Mouse (Mus musculus) midbrain, embryonic 12.5 days (tissue): ENCODE results near the gene Gpr84. TPM values are rescaled to one million over a fixed set of nuclear protein-coding genes. Genes with fewer than 3 reads are reported as not detected.

Source experiments
- ATAC-seq: fragments of 200-750 bp; cut with Nextera tagmentation; 2 replicates; pipeline ENCODE4 v1.8.0; 2017; ENCODE audit warnings: low read depth, moderate TSS enrichment, moderate library complexity; ENCODE audit not compliant: low FRiP score
- H3K27ac ChIP-seq: fragments of 300-500 bp; sonication (generic); replicated peaks from 2 replicates; pipeline ENCODE4 v1.5.1; 2016; ENCODE audit warnings: mild to moderate bottlenecking
- H3K27me3 ChIP-seq: fragments of 300-500 bp; sonication (generic); 2 replicates; pipeline ENCODE4 v1.6.1; 2016; ENCODE audit warnings: mild to moderate bottlenecking
- H3K36me3 ChIP-seq: fragments of 300-500 bp; sonication (generic); 2 replicates; pipeline ENCODE4 v1.6.1; 2016
- H3K4me1 ChIP-seq: fragments of 300-500 bp; sonication (generic); 2 replicates; pipeline ENCODE4 v1.6.1; 2016
- H3K4me2 ChIP-seq: fragments of 300-500 bp; sonication (generic); replicated peaks from 2 replicates; pipeline ENCODE4 v1.6.1; 2016; ENCODE audit warnings: mild to moderate bottlenecking, moderate library complexity
- H3K4me3 ChIP-seq: fragments of 300-500 bp; sonication (generic); 2 replicates; pipeline ENCODE4 v1.5.1; 2016; ENCODE audit warnings: mild to moderate bottlenecking
- H3K9ac ChIP-seq: fragments of 300-500 bp; sonication (generic); replicated peaks from 2 replicates; pipeline ENCODE4 v1.6.1; 2016; ENCODE audit warnings: mild to moderate bottlenecking, moderate library complexity
- H3K9me3 ChIP-seq: fragments of 300-500 bp; sonication (generic); 2 replicates; pipeline ENCODE4 v1.6.1; 2016; ENCODE audit warnings: mild to moderate bottlenecking
- WGBS: fragments of 180-500 bp; shearing (Covaris S2); methylation state at CpG from one replicate; pipeline ENCODE4 v1.1.7; 2016; 5-methylcytosine and 5-hydroxymethylcytosine counted together
- polyA plus RNA-seq: library from polyadenylated mRNA; unstranded; fragments of >200 nt; fragmentation: Nextera tagmentation; extraction: Ambion mirVana; gene quantifications from 2 replicates; pipeline ENCODE4 v1.2.1, GENCODE M21; 2016

The Gpr84 gene
- polyA plus RNA-seq, 1 experiment from 2014 or later: 0.10 TPM

DNA sequence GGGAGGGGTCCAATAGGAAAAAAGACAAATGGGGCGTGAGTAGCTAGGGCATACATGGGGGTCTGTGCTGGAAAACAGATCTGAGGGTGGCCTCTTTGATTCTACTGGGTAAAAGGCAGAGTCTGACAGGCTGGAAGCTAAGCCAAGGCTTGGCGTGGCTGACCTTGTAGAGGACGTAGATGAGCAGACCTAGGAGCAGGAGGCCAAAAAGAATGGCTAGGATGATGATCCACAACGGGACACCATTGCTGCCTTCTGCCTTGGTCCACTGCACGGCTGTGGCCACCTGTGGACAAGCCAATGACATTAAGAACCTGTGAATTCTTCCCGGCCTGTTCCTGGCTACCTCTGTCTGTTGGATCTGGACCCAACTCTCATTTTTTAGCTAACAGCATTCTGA, 35.4 kb upstream of the Gpr84 start:
- no peaks in the 10 kb centered on the region for H3K9me3 ChIP-seq
- ATAC-seq: no peak
- peaks cover 3% of the 10 kb centered on the region; the same call in 1 of the 2 replicates for H3K4me1 ChIP-seq
- WGBS: 88% methylated on average over 6 of the region's 6 CpGs
- H3K27me3 ChIP-seq: peaks cover 11% of the 10 kb centered on the region
- no peak overlapping the region for H3K27ac ChIP-seq
- no peak overlapping the region for H3K9ac ChIP-seq
- peaks cover 28% of the 10 kb centered on the region for H3K36me3 ChIP-seq
- H3K4me2 ChIP-seq: no peak overlapping the region
- H3K4me3 ChIP-seq: no peak overlapping the region

- ATAC-seq: no peak
- no peak overlapping the region for H3K27ac ChIP-seq
- no peaks in the 10 kb centered on the region for H3K9me3 ChIP-seq
- no peak overlapping the region for H3K9ac ChIP-seq
- no peak overlapping the region for H3K4me3 ChIP-seq
- peaks cover 23% of the 10 kb centered on the region for H3K4me1 ChIP-seq
- peaks cover 32% of the 10 kb centered on the region for H3K27me3 ChIP-seq
- H3K4me2 ChIP-seq: no peak overlapping the region
- peaks cover 14% of the 10 kb centered on the region; the same call in 1 of the 2 replicates for H3K36me3 ChIP-seq
Measured at GRCm38 (mm10) chr15:103343556-103343955, 33.1 kb upstream of the Gpr84 start.

DNA sequence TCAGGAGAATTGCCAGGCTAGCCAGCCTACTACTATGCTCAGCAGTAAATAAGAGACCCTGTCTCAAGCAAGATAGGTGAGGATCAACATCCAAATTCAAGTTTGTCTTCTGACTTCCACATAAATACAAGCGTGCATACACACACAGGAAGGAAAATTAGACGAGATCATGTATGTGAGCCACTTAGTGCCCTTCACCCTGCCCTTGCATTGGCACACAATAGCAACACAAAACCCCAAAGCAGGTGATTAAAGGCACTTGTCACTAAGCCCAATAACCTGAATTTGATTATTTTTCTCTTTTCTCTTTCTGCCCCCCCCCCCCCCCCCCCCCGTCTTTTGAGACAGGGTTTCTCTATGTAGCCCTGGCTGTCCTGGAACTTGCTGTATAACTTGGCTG, 32.6 kb upstream of the Gpr84 start:
- Histone ChIP-seq H3K27ac (no peak overlapping the region), H3K4me1 (peaks cover 23% of the 10 kb centered on the region), H3K9ac (no peak overlapping the region), H3K27me3 (peaks cover 36% of the 10 kb centered on the region), H3K4me2 (no peak overlapping the region), H3K4me3 (no peak overlapping the region), H3K9me3 (no peaks in the 10 kb centered on the region), H3K36me3 (peaks cover 14% of the 10 kb centered on the region; the same call in 1 of the 2 replicates)
- 80% methylated on average over 2 of the region's 3 CpGs for WGBS
- no peak for ATAC-seq

GRCm38 (mm10) chr15:103342415-103342814, 32.0 kb upstream of the Gpr84 start:
- Histone ChIP-seq H3K4me3 (no peak overlapping the region), H3K4me1 (peaks cover 23% of the 10 kb centered on the region), H3K36me3 (peaks cover 14% of the 10 kb centered on the region; the same call in 1 of the 2 replicates), H3K27me3 (peaks cover 42% of the 10 kb centered on the region), H3K9me3 (no peaks in the 10 kb centered on the region), H3K9ac (no peak overlapping the region), H3K4me2 (no peak overlapping the region), H3K27ac (no peak overlapping the region)
- no peak for ATAC-seq
- WGBS: 12% methylated on average over 4 of the region's 4 CpGs

DNA sequence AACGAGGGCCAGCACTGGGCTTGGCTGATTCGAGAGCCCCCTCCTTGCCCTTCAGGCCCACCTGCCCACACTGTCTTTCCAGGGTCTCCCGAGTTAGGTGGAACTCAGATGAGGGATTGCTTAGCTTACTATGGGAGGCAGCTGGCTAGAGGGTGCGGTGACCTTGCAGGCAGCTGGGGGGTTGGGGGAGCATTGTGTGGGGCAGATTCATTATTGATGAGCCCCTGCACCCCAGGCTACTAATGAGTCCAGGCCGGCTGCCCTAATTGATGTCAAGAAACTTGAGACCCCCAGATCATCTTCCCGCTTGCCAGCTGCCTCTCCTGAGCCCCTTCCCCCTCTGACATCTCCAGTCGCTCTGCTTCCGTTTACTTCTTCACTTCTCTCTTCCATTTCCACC, 31.1 kb upstream of the Gpr84 start:
- Histone ChIP-seq H3K4me2 (no peak overlapping the region), H3K4me1 (peaks cover 23% of the 10 kb centered on the region), H3K27me3 (peaks cover 47% of the 10 kb centered on the region), H3K36me3 (peaks cover 14% of the 10 kb centered on the region; the same call in 1 of the 2 replicates), H3K9ac (no peak overlapping the region), H3K4me3 (no peak overlapping the region), H3K27ac (no peak overlapping the region), H3K9me3 (no peaks in the 10 kb centered on the region)
- WGBS: 46% methylated on average over 8 of the region's 8 CpGs
- no peak for ATAC-seq

- H3K9ac ChIP-seq: no peak overlapping the region
- ATAC-seq: no peak
- H3K4me3 ChIP-seq: peak overlapping the region; percentile 49; the same call in 1 of the 2 replicates
- no peak overlapping the region for H3K27ac ChIP-seq
- H3K9me3 ChIP-seq: no peaks in the 10 kb centered on the region
- peaks cover 50% of the 10 kb centered on the region for H3K27me3 ChIP-seq
- H3K36me3 ChIP-seq: peaks cover 8% of the 10 kb centered on the region; the same call in 1 of the 2 replicates
- H3K4me1 ChIP-seq: peaks cover 24% of the 10 kb centered on the region
- 21% methylated on average over 4 of the region's 4 CpGs for WGBS
- H3K4me2 ChIP-seq: peak overlapping the region; percentile 80
Measured at GRCm38 (mm10) chr15:103340786-103341185, 30.4 kb upstream of the Gpr84 start.

DNA sequence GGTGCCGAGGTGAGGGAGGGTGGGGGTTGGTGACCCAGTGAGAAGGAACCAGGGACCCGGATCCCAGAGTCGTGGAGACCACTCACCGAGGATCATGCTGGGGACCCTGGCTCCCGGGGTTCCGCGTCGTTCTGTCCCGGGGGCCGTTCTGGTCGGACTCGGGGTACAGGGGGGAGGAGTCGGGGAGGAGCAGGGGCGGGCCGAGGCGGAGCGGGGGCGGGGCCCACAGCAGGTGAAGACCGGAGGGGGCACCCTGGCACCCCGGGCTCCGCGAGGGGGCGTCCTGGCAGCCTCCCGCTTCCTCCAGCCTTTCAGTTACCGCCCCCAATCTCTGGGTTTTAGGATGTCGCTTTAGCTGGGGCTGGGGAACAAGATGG, 29.5 kb upstream of the Gpr84 start, which contains the start of gene Zfp385a:
Gene Zfp385a, minus strand, starts transcription at position 133 of the 377 bp plus-strand sequence.
- Histone ChIP-seq H3K27ac (no peak within 1 kb of the TSS), H3K4me3 (peak within 1 kb of the TSS; percentile 49), H3K9me3 (no peaks in the 10 kb centered on the region), H3K4me1 (peaks cover 33% of the 10 kb centered on the region), H3K9ac (peak within 1 kb of the TSS; percentile 45), H3K27me3 (peaks cover 50% of the 10 kb centered on the region), H3K4me2 (peak within 1 kb of the TSS; percentile 80), H3K36me3 (peaks cover 2% of the 10 kb centered on the region; the same call in 1 of the 2 replicates)
- peak; percentile 46 for ATAC-seq
- 1% methylated on average over 26 of the region's 26 CpGs for WGBS

- WGBS: 4% methylated on average over 30 of the region's 31 CpGs
- peak; percentile 46 for ATAC-seq
- Histone ChIP-seq H3K4me2 (peak overlapping the region; percentile 80), H3K4me1 (peaks cover 38% of the 10 kb centered on the region), H3K27me3 (peaks cover 50% of the 10 kb centered on the region), H3K9ac (peak overlapping the region; percentile 45), H3K4me3 (peak overlapping the region; percentile 49), H3K27ac (no peak overlapping the region), H3K9me3 (no peaks in the 10 kb centered on the region), H3K36me3 (no peaks in the 10 kb centered on the region)
Measured at GRCm38 (mm10) chr15:103339166-103339960, 29.0 kb upstream of the Gpr84 start.

GRCm38 (mm10) chr15:103338829-103339165, 28.4 kb upstream of the Gpr84 start:
- no peaks in the 10 kb centered on the region for H3K9me3 ChIP-seq
- no peak overlapping the region for H3K27ac ChIP-seq
- H3K27me3 ChIP-seq: peaks cover 50% of the 10 kb centered on the region
- 30% methylated on average over 4 of the region's 4 CpGs for WGBS
- peak overlapping the region; percentile 49; the same call in 1 of the 2 replicates for H3K4me3 ChIP-seq
- ATAC-seq: no peak
- H3K9ac ChIP-seq: 0 out of 2 replicates have a peak overlapping the region, but pooled peaks have one; percentile 45
- peak overlapping the region; percentile 80 for H3K4me2 ChIP-seq
- peaks cover 44% of the 10 kb centered on the region for H3K4me1 ChIP-seq
- no peaks in the 10 kb centered on the region for H3K36me3 ChIP-seq

DNA sequence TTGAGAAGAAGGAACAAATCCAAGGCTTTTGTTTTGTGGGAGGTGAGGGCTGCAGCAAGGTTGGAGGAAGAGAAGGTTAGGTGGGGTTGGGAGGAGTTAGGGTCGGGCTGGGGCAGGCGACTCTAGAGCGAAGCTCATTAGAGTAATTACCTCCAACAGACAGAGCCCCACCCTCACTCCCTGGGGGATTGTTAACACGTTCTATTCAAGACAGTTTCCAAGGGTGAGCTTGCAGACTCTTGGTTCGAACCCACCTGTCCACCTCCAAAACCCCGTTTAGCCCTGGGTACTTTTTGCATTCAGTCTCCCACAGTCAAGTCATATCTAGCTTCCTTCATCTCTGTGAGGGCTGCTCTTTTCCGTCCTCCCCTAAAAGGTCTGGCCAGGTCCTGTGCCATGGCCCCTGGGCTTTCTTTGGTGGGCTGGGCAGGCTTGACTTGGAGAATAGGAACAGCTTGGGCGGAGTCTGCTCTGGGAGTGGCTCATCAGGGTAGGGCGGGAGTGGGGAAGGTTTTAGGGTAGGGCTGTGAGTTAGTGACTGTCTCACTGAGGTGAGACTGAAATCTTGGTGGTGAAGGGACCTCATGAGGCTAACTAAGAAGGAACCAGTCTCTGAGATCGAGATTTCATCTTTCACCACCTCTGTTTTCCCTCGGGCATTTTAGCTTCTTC, 26.7 kb upstream of the Gpr84 start:
- 24% methylated on average over 11 of the region's 11 CpGs for WGBS
- peaks cover 60% of the 10 kb centered on the region for H3K4me1 ChIP-seq
- no peak for ATAC-seq
- peaks cover 50% of the 10 kb centered on the region for H3K27me3 ChIP-seq
- no peaks in the 10 kb centered on the region for H3K36me3 ChIP-seq
- no peak overlapping the region for H3K27ac ChIP-seq
- no peaks in the 10 kb centered on the region for H3K9me3 ChIP-seq
- no peak overlapping the region for H3K4me2 ChIP-seq
- H3K9ac ChIP-seq: no peak overlapping the region
- no peak overlapping the region for H3K4me3 ChIP-seq

- Histone ChIP-seq H3K9me3 (no peaks in the 10 kb centered on the region), H3K36me3 (no peaks in the 10 kb centered on the region), H3K4me3 (no peak overlapping the region), H3K27me3 (peaks cover 37% of the 10 kb centered on the region), H3K4me2 (no peak overlapping the region), H3K4me1 (peaks cover 55% of the 10 kb centered on the region), H3K9ac (no peak overlapping the region), H3K27ac (peak overlapping the region; percentile 47; the same call in 1 of the 2 replicates)
- WGBS: 16% methylated on average over 7 of the region's 7 CpGs
- ATAC-seq: no peak
Measured at GRCm38 (mm10) chr15:103335488-103336235, 25.2 kb upstream of the Gpr84 start.
